Mouse (Mus musculus): Measurements from ENCODE around the gene Dand5. TPM values are rescaled to one million over a fixed set of nuclear protein-coding genes. Genes with fewer than 3 reads are reported as not detected.

Gene Dand5
- polyA plus RNA-seq, 1 experiment from 2014 or later = 12.3 TPM

DNA sequence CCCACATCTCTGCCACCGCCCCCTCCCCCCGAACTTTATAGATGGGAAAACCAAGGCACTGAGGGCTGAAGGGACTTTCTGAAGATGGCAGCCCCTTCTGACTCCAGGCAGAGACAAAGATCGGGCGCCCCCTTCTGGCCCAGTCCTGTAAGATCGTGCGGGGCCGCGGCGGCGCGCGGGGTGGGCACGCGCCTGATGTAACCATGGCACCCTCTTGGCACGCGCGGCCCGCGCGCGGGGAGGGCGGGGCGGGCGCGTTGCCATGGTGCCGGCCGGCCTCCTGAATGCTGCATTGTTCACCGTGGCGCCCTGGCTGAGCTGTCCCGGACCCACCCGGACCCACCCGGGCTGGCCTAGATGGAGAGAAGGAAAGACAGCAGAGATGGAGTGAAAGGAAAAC is 11.7 kb downstream of the Dand5 start:
- peak overlapping the region; percentile 36 for H3K4me3 ChIP-seq
- peak; percentile 86 for ATAC-seq (replicated peaks)
- peaks cover 26% of the 10 kb centered on the region for H3K4me1 ChIP-seq
- H3K27me3 ChIP-seq (replicated peaks) = peaks cover 28% of the 10 kb centered on the region
- H3K36me3 ChIP-seq (replicated peaks) = no peaks in the 10 kb centered on the region
- peak overlapping the region; percentile 65 for H3K27ac ChIP-seq
- WGBS = under 1% methylated on average over 32 of the region's 32 CpGs
- peak overlapping the region; percentile 59 for H3K4me2 ChIP-seq
- no peaks in the 10 kb centered on the region for H3K9me3 ChIP-seq
- H3K9ac ChIP-seq = peak overlapping the region; percentile 25

DNA sequence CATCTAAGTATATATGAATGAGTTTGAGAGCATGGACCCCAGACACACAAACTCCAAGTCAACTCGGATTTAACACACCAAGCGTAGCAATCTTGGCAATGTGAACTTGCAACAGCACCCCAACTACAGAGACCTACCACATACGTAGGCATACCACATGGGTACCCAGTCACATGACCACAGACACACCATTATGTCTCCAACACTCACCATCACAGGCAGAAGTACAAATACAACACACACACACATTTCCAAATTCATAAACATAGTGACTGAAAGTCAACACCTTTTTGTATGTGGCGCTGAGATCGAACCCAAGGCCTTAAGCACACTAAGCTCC is 12.7 kb downstream of the Dand5 start:
- Histone ChIP-seq H3K9ac (no peak overlapping the region), H3K27ac (no peak overlapping the region), H3K4me3 (no peak overlapping the region), H3K36me3 (replicated peaks) (no peaks in the 10 kb centered on the region), H3K4me1 (peaks cover 21% of the 10 kb centered on the region), H3K27me3 (replicated peaks) (peaks cover 38% of the 10 kb centered on the region), H3K9me3 (no peaks in the 10 kb centered on the region), H3K4me2 (no peak overlapping the region)
- no peak for ATAC-seq (replicated peaks)
- 74% methylated on average over 5 of the region's 5 CpGs for WGBS

DNA sequence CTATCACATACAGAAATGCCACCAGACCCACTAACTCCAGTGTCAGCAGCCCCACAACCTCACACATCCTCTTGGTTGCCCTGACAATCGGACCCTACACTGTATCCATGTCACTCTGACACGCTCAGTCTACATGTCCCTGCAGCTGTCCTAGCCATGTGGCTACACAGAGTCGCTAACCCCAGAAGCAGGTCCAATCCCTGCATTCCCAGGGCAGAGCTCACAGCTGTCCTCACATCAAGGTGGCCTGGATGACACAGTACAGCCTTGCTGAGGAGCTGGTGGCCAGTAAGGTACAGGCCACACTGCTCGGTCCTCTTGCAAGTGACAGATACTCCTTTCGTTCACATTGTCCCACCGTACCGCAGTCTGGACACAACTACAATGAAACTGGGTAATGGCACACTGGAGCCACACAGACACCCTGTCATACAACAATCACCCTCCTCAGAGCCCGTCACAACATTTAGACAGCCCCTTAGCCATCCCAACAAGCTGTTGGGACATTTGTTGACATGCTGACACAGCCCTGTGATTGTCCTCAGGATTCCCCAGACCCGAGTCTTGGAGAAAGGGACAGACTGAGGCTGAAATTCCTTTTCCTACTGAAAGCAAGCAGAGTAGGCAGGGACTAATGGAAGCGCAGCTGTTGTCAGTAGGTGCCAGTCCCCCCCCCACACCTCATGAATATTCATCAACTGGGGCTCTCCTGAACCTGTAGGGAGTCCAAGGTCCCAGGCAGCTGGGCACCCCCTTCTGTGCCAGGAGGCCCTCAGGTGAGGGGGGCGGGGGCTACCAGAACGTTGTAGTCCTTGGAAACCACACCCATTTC is 13.3 kb downstream of the Dand5 start:
- WGBS = 62% methylated on average over 12 of the region's 12 CpGs
- Histone ChIP-seq H3K4me2 (no peak overlapping the region), H3K36me3 (replicated peaks) (no peaks in the 10 kb centered on the region), H3K9ac (no peak overlapping the region), H3K4me3 (no peak overlapping the region), H3K9me3 (no peaks in the 10 kb centered on the region), H3K27ac (no peak overlapping the region), H3K27me3 (replicated peaks) (peaks cover 42% of the 10 kb centered on the region), H3K4me1 (peaks cover 15% of the 10 kb centered on the region)
- ATAC-seq (replicated peaks) = no peak

DNA sequence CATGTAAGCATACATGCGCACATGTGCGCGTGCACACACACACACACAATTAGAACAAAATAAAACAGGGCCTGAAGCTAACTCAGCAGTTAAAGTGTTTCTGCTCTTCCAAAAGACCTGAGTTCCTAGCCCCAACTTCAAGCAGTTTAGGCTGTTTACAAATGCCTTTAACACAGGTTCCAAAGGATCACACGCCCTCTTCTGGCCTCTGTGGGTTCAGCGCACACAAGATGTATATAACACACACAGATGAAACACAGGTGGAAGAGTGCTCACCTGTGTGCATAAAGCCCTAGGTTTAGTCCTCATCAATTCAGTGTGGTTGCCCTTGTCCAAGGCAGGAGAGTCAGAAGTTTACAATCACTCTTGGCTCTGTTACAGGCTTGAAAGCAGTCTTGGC is 16.6 kb downstream of the Dand5 start:
- Histone ChIP-seq H3K27ac (no peak overlapping the region), H3K4me1 (peaks cover 8% of the 10 kb centered on the region), H3K36me3 (replicated peaks) (no peaks in the 10 kb centered on the region), H3K4me3 (no peak overlapping the region), H3K9ac (no peak overlapping the region), H3K4me2 (no peak overlapping the region), H3K27me3 (replicated peaks) (peaks cover 53% of the 10 kb centered on the region), H3K9me3 (no peaks in the 10 kb centered on the region)
- 94% methylated on average over 5 of the region's 5 CpGs for WGBS
- no peak for ATAC-seq (replicated peaks)

DNA sequence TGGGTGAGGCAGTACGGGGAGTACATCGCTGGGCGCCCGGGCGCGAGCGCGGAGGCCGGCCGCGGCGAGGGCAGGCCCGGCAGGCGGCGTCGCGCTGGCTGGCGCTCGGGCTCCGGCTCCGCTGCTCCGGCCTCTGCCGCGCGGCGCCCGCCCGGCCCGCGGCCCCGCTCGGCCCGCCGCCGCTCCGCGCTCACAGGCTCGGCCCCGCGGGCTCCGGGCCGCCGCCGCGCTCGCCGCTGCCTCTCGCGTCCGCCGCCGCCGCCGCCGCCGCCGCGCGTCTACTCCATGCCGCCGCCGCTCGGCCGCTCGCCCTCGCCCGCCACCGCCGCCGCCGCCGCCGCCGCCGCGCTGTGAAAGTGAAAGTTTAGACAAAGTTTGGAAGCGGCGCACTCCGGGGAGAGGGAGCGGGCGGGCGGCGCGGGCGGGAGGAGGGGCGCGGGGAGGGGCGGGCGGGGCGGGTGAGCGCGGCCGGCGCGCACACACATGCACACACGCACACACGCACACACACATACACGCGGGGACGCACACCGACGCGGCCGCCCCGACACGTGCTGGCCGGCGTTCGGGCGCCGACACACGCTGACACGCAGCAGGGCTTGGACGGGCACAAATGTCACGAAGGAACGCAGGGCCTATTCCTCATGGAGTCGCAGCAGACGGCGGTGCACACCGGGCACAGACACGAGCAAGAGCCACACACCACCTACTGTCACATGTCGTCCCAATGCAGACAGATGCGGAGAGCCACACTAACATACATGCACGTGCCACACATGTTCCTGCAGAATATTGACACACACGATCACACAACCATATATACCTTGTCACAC is 22.4 kb downstream of the Dand5 start, which contains the start of gene Nfix:
Nfix (minus strand) TSS at position 346 of the 833 bp plus-strand sequence.
- Histone ChIP-seq H3K9me3 (no peaks in the 10 kb centered on the region), H3K9ac (peak within 1 kb of the TSS; percentile 60), H3K4me3 (peak within 1 kb of the TSS; percentile 62), H3K36me3 (replicated peaks) (no peaks in the 10 kb centered on the region), H3K4me2 (peak within 1 kb of the TSS; percentile 97), H3K4me1 (peaks cover 18% of the 10 kb centered on the region), H3K27ac (peak within 1 kb of the TSS; percentile 76), H3K27me3 (replicated peaks) (peaks cover 81% of the 10 kb centered on the region)
- ATAC-seq (replicated peaks) = peak; percentile 46
- WGBS = 1% methylated on average over 71 of the region's 125 CpGs

DNA sequence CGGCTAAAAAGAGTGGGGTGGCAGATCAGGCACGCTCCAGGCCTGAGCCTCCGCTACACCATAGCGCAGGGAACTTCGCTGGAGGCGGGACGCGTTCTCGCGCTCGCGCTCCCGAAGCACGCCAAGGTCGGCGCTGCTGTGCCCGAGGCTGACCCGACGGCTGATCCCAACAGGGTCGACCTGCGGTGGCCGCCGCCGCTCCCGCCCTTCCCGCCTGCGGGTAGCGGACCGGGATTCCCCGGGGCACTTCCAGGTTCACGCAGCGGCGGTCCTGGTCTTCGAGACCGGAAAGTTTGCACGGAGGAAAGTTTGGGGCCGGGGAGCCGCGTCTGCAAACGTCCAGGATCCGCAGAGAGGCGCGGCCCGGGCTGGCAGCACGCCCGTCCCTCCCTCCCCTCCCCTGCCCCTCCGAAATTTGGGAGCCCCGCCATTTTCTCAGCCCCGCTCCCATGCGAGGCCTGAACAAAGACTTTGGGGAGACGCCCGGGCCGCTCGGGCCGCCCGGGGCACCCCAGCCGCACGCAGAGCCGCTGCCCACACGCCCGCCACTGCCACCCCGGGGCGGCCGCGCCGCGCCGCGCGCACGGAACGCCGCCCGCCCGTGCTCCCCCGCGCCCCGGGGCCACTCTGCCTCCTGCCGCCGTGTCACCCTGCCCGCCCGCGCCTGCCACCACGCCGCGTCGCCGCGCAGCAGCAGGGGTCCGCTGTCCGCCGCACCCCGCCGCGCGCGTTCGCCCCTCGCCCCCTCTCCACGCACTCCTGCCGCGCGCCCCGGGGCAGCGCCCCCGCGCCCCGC is 23.3 kb downstream of the Dand5 start:
- Histone ChIP-seq H3K36me3 (replicated peaks) (no peaks in the 10 kb centered on the region), H3K4me1 (peaks cover 23% of the 10 kb centered on the region), H3K9ac (peak overlapping the region; percentile 60), H3K27ac (peak overlapping the region; percentile 76), H3K4me3 (peak overlapping the region; percentile 62), H3K27me3 (replicated peaks) (peaks cover 74% of the 10 kb centered on the region), H3K9me3 (no peaks in the 10 kb centered on the region), H3K4me2 (peak overlapping the region; percentile 97)
- no peak for ATAC-seq (replicated peaks)
- WGBS = under 1% methylated on average over 94 of the region's 108 CpGs

DNA sequence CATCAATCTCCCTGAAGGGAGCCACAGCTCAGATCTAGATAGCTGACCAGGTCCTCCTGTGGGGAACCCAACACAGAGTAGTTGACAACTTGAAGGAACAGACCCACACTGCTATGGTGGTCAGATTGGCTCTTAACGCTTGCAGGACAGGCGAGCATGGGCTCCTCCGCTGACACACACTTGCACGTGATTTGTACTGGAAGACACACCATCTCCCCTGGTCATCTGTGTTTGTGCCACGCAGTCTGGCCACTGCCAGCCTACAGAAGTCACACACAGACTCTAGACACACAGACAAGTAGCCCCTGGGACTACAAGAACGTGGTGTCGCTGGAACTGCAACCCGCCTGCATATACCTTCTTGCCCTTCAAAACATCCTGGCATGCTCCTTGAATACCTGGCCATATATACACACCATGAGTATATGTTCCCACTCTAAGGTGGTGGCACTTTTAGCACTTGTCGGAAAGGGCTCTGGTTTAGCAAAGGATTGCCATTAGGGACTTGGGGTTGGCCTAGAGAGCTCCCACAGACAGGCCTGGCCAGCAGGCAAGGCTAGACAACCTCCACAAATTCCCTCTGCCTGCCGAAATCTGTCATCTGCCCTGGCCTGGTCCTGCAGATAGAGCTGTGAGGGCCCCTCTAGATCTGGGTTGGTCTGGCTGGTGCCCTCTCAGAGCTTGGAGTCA is 24.0 kb downstream of the Dand5 start:
- Histone ChIP-seq H3K27ac (peak overlapping the region; percentile 76), H3K36me3 (replicated peaks) (no peaks in the 10 kb centered on the region), H3K4me2 (peak overlapping the region; percentile 97), H3K27me3 (replicated peaks) (peaks cover 79% of the 10 kb centered on the region), H3K4me3 (peak overlapping the region; percentile 62), H3K4me1 (peaks cover 26% of the 10 kb centered on the region), H3K9ac (peak overlapping the region; percentile 60), H3K9me3 (no peaks in the 10 kb centered on the region)
- no peak for ATAC-seq (replicated peaks)
- 39% methylated on average over 10 of the region's 10 CpGs for WGBS

DNA sequence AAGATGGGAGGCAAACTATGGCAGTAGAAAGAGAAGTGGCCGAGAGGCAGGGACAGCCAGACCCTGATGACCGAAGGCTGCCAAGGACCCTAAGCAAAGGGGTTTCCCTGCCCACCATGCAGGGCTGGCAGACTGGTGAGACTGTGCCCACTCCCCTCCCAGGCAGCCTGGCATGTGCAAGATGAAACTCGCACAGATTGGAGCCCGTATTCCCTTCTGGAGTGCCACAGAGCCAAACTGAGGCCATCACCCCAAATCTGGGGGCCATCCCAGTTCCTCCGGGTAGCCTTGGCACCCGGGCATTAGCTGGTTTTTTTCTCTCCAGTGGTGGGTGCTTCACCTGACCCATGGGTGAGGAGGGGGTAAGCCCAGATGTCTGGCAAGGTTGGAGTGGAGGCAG is 24.7 kb downstream of the Dand5 start:
- 79% methylated on average over 6 of the region's 6 CpGs for WGBS
- peaks cover 75% of the 10 kb centered on the region for H3K27me3 ChIP-seq (replicated peaks)
- peak overlapping the region; percentile 62; the same call in 1 of the 2 replicates for H3K4me3 ChIP-seq
- H3K4me2 ChIP-seq = peak overlapping the region; percentile 97
- peaks cover 26% of the 10 kb centered on the region for H3K4me1 ChIP-seq
- ATAC-seq (replicated peaks) = no peak
- H3K27ac ChIP-seq = peak overlapping the region; percentile 13
- no peaks in the 10 kb centered on the region for H3K36me3 ChIP-seq (replicated peaks)
- H3K9ac ChIP-seq = no peak overlapping the region; the same call in 1 of the 2 replicates
- H3K9me3 ChIP-seq = no peaks in the 10 kb centered on the region

DNA sequence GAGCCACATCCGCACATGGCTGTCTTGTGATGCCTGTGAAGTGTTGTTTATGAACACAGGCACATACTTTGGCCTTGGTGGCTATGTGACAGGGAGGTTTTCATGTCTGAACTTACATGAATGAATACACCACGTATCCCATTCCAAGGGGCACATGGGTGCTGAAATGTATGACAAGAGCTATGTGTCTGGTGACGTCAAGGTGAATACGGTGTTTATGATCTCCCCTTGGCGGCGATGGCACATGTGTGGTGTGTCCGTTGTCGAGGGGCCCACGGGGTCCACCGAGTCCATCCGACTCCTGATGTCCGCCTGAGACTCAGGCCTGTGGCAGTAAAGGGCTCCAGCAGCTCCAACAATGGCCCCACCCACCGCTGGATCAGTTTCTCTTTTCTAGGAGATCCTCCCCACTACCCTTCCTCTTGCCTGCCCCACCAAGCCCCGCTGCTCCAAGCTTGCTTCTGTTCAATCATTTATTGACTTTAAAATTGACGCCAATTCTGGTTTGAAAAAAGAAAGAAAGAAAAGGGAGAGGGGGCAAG is 25.3 kb downstream of the Dand5 start:
- Histone ChIP-seq H3K4me3 (no peak overlapping the region), H3K36me3 (replicated peaks) (no peaks in the 10 kb centered on the region), H3K9me3 (no peaks in the 10 kb centered on the region), H3K4me1 (peaks cover 27% of the 10 kb centered on the region), H3K27ac (peak overlapping the region; percentile 13; the same call in 1 of the 2 replicates), H3K27me3 (replicated peaks) (peaks cover 72% of the 10 kb centered on the region), H3K9ac (no peak overlapping the region), H3K4me2 (peak overlapping the region; percentile 97; the same call in 1 of the 2 replicates)
- ATAC-seq (replicated peaks) = no peak
- WGBS = 79% methylated on average over 15 of the region's 15 CpGs

DNA sequence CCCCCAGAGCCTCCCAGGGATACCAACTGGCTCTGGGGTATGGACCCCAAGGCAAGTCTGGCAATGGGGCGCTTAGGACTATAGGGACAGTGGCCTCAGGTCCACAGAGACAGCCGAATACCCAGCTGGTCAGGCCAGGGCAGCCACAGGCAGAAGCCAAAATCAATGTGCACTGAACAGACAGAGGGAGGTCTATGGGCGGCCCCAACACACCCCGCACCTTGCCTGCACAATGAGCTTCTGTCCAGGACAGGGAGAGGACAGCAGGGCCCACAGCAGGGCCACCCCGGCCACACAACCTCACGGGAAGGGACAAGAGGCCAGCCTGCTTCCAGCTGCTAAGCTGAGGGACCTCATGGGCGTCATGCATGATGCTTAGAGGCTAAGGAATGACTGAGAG is 28.1 kb downstream of the Dand5 start:
- peak overlapping the region; percentile 4; the same call in 1 of the 2 replicates for H3K4me2 ChIP-seq
- H3K4me1 ChIP-seq = peaks cover 21% of the 10 kb centered on the region

DNA sequence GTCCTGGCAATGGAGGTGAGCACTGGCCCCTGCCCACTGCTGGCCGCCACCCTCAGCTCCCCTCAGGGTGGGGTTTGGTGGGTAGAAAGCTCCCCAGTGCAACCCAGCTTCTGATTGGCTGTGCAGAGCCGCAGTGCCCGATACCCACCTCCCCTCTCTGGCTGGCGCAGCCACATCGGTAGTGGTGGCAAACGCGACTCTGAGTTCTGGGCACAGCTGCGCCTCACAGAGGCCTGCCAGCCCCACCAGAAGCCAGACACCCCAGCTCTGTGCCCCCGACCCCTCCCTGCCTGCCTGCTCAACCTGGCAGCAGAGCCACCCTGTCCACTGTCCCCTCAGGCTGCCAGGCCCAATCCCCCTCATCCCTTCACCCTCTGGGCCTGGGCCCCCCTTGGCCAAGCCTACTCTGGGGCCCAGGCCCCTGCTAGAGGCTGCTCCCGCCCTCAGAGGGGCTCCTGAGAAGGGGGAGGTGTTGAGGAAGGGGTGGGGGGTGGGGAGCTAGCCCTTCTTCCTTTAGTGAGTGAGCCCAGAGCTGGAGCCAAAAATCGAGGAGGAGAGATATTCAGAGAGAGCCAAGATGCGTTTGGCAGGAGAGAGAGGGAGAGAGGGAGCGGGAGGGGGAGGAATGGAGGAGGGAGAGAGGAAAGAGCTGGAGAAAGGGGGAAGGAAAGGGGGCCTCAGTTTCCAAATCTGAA is 28.7 kb downstream of the Dand5 start:
- Histone ChIP-seq H3K4me3 (no peak overlapping the region), H3K4me2 (peak overlapping the region; percentile 30), H3K27ac (peak overlapping the region; percentile 80), H3K4me1 (peaks cover 15% of the 10 kb centered on the region), H3K27me3 (replicated peaks) (peaks cover 72% of the 10 kb centered on the region), H3K9me3 (no peaks in the 10 kb centered on the region), H3K36me3 (replicated peaks) (no peaks in the 10 kb centered on the region), H3K9ac (no peak overlapping the region)
- ATAC-seq (replicated peaks) = peak; percentile 74
- 45% methylated on average over 13 of the region's 13 CpGs for WGBS

More for the DNA sequence above, 28.1 kb downstream of the Dand5 start:
- H3K9ac ChIP-seq = no peak overlapping the region
- H3K4me3 ChIP-seq = no peak overlapping the region
- no peaks in the 10 kb centered on the region for H3K9me3 ChIP-seq
- ATAC-seq (replicated peaks) = peak; percentile 21; the same call in 1 of the 2 replicates
- 39% methylated on average over 7 of the region's 7 CpGs for WGBS
- H3K27ac ChIP-seq = peak overlapping the region; percentile 80
- H3K27me3 ChIP-seq (replicated peaks) = peaks cover 72% of the 10 kb centered on the region
- H3K36me3 ChIP-seq (replicated peaks) = no peaks in the 10 kb centered on the region

All from midbrain, embryonic 15.5 days (tissue).